27 mouse cellular contexts compared by ENCODE assay signal in genomic region chr5:142759786-142760185, GRCm38 (mm10). TPM values are rescaled to one million over a fixed set of nuclear protein-coding genes. Genes with fewer than 3 reads are reported as not detected.
A peak's percentile ranks its signal among the peaks of the same experiment; 100 is the strongest.
DNase-seq lines count a peak whose midpoint lies in the region; ATAC-seq and TF ChIP-seq lines count a peak whose summit lies in the region.
"Had no signal": no experiment of that assay in that cellular context is flagged by ENCODE, and none has a peak within 500 bp of the region (broad histone marks: within the 10 kb centered on the region; RNA-seq: fewer than 3 reads in every experiment).

No protein-coding gene starts in this region.

- H3K9me3 ChIP-seq in forebrain, embryonic 16.5 days (ENCODE audit: control insufficient read depth, low read length) = no peaks in the 10 kb centered on the region
- H3K9me3 ChIP-seq in forebrain, embryonic 12.5 days = no peaks in the 10 kb centered on the region
- H3K9me3 ChIP-seq in hindbrain, postnatal 0 days (ENCODE audit: low read length) = no peaks in the 10 kb centered on the region
- H3K9me3 ChIP-seq in hindbrain, embryonic 12.5 days (replicated peaks) = no peaks in the 10 kb centered on the region
- no peaks in the 10 kb centered on the region for H3K9me3 ChIP-seq in neural tube, embryonic 13.5 days
- H3K9me3 ChIP-seq in stomach, postnatal 0 days (ENCODE audit: control insufficient read depth, low read length) = no peaks in the 10 kb centered on the region
- H3K9me3 ChIP-seq: heart, embryonic 10.5 days; heart, embryonic 15.5 days; limb, embryonic 13.5 days; lung, embryonic 15.5 days; megakaryocyte, embryonic 14.5 days; midbrain, embryonic 13.5 days had no signal

- H3K36me3 ChIP-seq in forebrain, embryonic 16.5 days (ENCODE audit: control insufficient read depth, insufficient read depth) = peaks cover 31% of the 10 kb centered on the region
- H3K36me3 ChIP-seq in forebrain, embryonic 12.5 days (replicated peaks) = peaks cover 99% of the 10 kb centered on the region
- peaks cover 53% of the 10 kb centered on the region for H3K36me3 ChIP-seq in hindbrain, postnatal 0 days (ENCODE audit: insufficient read depth, low read length)
- H3K36me3 ChIP-seq in hindbrain, embryonic 12.5 days = peaks cover 99% of the 10 kb centered on the region
- peaks cover 100% of the 10 kb centered on the region for H3K36me3 ChIP-seq in neural tube, embryonic 13.5 days
- H3K36me3 ChIP-seq in stomach, postnatal 0 days (ENCODE audit: control insufficient read depth, insufficient read depth, low read length) = peaks cover 43% of the 10 kb centered on the region

- no peak overlapping the region for H3K4me2 ChIP-seq in forebrain, embryonic 16.5 days (ENCODE audit: low read length)
- H3K4me2 ChIP-seq in forebrain, embryonic 12.5 days = no peak overlapping the region
- no peak overlapping the region for H3K4me2 ChIP-seq in hindbrain, postnatal 0 days (ENCODE audit: low read depth, low read length)
- no peak overlapping the region for H3K4me2 ChIP-seq in hindbrain, embryonic 12.5 days (replicated peaks)
- no peak overlapping the region for H3K4me2 ChIP-seq in neural tube, embryonic 13.5 days
- H3K4me2 ChIP-seq in stomach, postnatal 0 days (replicated peaks; ENCODE audit: low read depth) = no peak overlapping the region
- H3K4me2 ChIP-seq: heart, embryonic 15.5 days; limb, embryonic 13.5 days; liver, embryonic 11.5 days; lung, embryonic 15.5 days; midbrain, embryonic 13.5 days had no signal

- DNase-seq in hindbrain, postnatal 0 days (ENCODE audit: low spot score) = peak; percentile 19
- DNase-seq in neural tube, embryonic 10.5 days (ENCODE audit: extremely low spot score, low spot score) = no peak
- no peak for DNase-seq in stomach, postnatal 0 days (ENCODE audit: low spot score)
- DNase-seq: adrenal gland, postnatal 25 days; cerebellum, adult 18-20 months; cerebellum, postnatal 25 days; gastrocnemius, postnatal 14 days; heart, adult 11 months; kidney, adult 9 months; kidney, postnatal 10 days; lung, postnatal 4 days; right cerebral cortex, adult 18-20 months; spleen, adult 18-20 months; thymus, postnatal 4 days had no signal

- TF ChIP-seq CTCF in hindbrain, postnatal 0 days (IDR thresholded peaks at IDR 0.05; ENCODE audit: low read depth) = no peak
- no peak for TF ChIP-seq CTCF in stomach, postnatal 0 days (IDR thresholded peaks at IDR 0.05; ENCODE audit: low read depth)

- H3K27ac ChIP-seq in forebrain, embryonic 16.5 days (ENCODE audit: low read length) = peak overlapping the region; percentile 31; the same call in 1 of the 2 replicates
- no peak overlapping the region for H3K27ac ChIP-seq in forebrain, embryonic 12.5 days
- peak overlapping the region; percentile 81; the same call in 1 of the 2 replicates for H3K27ac ChIP-seq in hindbrain, postnatal 0 days
- H3K27ac ChIP-seq in hindbrain, embryonic 12.5 days = no peak overlapping the region
- peak overlapping the region; percentile 28; the same call in 1 of the 2 replicates for H3K27ac ChIP-seq in neural tube, embryonic 13.5 days (replicated peaks)
- H3K27ac ChIP-seq in stomach, postnatal 0 days (replicated peaks) = no peak overlapping the region
- H3K27ac ChIP-seq: heart, embryonic 10.5 days; heart, embryonic 15.5 days; limb, embryonic 13.5 days; lung, embryonic 15.5 days had no signal

- no peak overlapping the region for H3K4me3 ChIP-seq in forebrain, embryonic 16.5 days (replicated peaks; ENCODE audit: low read length)
- H3K4me3 ChIP-seq in forebrain, embryonic 12.5 days (replicated peaks) = no peak overlapping the region
- H3K4me3 ChIP-seq in hindbrain, postnatal 0 days (ENCODE audit: low read length) = no peak overlapping the region
- H3K4me3 ChIP-seq in hindbrain, embryonic 12.5 days = no peak overlapping the region
- H3K4me3 ChIP-seq in neural tube, embryonic 13.5 days = no peak overlapping the region
- no peak overlapping the region for H3K4me3 ChIP-seq in stomach, postnatal 0 days (ENCODE audit: low read depth, low read length)
- H3K4me3 ChIP-seq: heart, embryonic 10.5 days; heart, embryonic 15.5 days; limb, embryonic 13.5 days; lung, embryonic 15.5 days; megakaryocyte, embryonic 14.5 days; midbrain, embryonic 13.5 days had no signal

- H3K9ac ChIP-seq in forebrain, embryonic 16.5 days (replicated peaks; ENCODE audit: low read depth, low read length) = no peak overlapping the region
- no peak overlapping the region for H3K9ac ChIP-seq in forebrain, embryonic 12.5 days
- H3K9ac ChIP-seq in hindbrain, postnatal 0 days (replicated peaks; ENCODE audit: low read length) = no peak overlapping the region
- H3K9ac ChIP-seq in hindbrain, embryonic 12.5 days = no peak overlapping the region
- H3K9ac ChIP-seq in neural tube, embryonic 13.5 days = no peak overlapping the region
- no peak overlapping the region for H3K9ac ChIP-seq in stomach, postnatal 0 days (ENCODE audit: low read length)
- H3K9ac ChIP-seq: heart, embryonic 15.5 days; limb, embryonic 13.5 days; lung, embryonic 15.5 days; midbrain, embryonic 13.5 days had no signal

- ATAC-seq in forebrain, embryonic 16.5 days = no peak
- ATAC-seq in forebrain, embryonic 12.5 days (ENCODE audit: low FRiP score) = no peak
- ATAC-seq in hindbrain, postnatal 0 days = no peak
- ATAC-seq in hindbrain, embryonic 12.5 days (ENCODE audit: low FRiP score) = no peak
- ATAC-seq in neural tube, embryonic 13.5 days (ENCODE audit: low read depth) = no peak
- ATAC-seq in stomach, postnatal 0 days (ENCODE audit: low FRiP score, low TSS enrichment) = no peak
- ATAC-seq: CD4-positive, CD25-positive, alpha-beta regulatory T cell, adult 4 months; intestine, postnatal 0 days had no signal

- 60% methylated on average over 8 of the region's 8 CpGs for WGBS in forebrain, embryonic 16.5 days
- 95% methylated on average over 8 of the region's 8 CpGs for WGBS in forebrain, embryonic 12.5 days
- 50% methylated on average over 8 of the region's 8 CpGs for WGBS in hindbrain, postnatal 0 days
- 94% methylated on average over 8 of the region's 8 CpGs for WGBS in hindbrain, embryonic 12.5 days
- WGBS in neural tube, embryonic 13.5 days = 90% methylated on average over 8 of the region's 8 CpGs
- 78% methylated on average over 8 of the region's 8 CpGs for WGBS in stomach, postnatal 0 days

- no peaks in the 10 kb centered on the region for H3K27me3 ChIP-seq in forebrain, embryonic 16.5 days (replicated peaks; ENCODE audit: control insufficient read depth, insufficient read depth, low read length)
- H3K27me3 ChIP-seq in forebrain, embryonic 12.5 days = no peaks in the 10 kb centered on the region
- H3K27me3 ChIP-seq in hindbrain, postnatal 0 days (ENCODE audit: insufficient read depth, low read length) = no peaks in the 10 kb centered on the region
- H3K27me3 ChIP-seq in hindbrain, embryonic 12.5 days = no peaks in the 10 kb centered on the region
- H3K27me3 ChIP-seq in neural tube, embryonic 13.5 days = no peaks in the 10 kb centered on the region
- H3K27me3 ChIP-seq in stomach, postnatal 0 days (ENCODE audit: control insufficient read depth, insufficient read depth, low read length) = no peaks in the 10 kb centered on the region
- H3K27me3 ChIP-seq: heart, embryonic 15.5 days; limb, embryonic 13.5 days; lung, embryonic 15.5 days; megakaryocyte, embryonic 14.5 days; midbrain, embryonic 13.5 days had no signal

- peaks cover 39% of the 10 kb centered on the region for H3K4me1 ChIP-seq in forebrain, embryonic 16.5 days (replicated peaks; ENCODE audit: control insufficient read depth, insufficient read depth, low read length)
- 0 out of 2 replicates have a peak, but pooled peaks cover 15% of the 10 kb centered on the region for H3K4me1 ChIP-seq in forebrain, embryonic 12.5 days
- peaks cover 12% of the 10 kb centered on the region for H3K4me1 ChIP-seq in hindbrain, postnatal 0 days (ENCODE audit: insufficient read depth, low read length)
- peaks cover 8% of the 10 kb centered on the region; the same call in 1 of the 2 replicates for H3K4me1 ChIP-seq in hindbrain, embryonic 12.5 days
- H3K4me1 ChIP-seq in neural tube, embryonic 13.5 days (replicated peaks) = peaks cover 27% of the 10 kb centered on the region
- H3K4me1 ChIP-seq in stomach, postnatal 0 days (replicated peaks; ENCODE audit: control insufficient read depth, insufficient read depth) = no peaks in the 10 kb centered on the region
- H3K4me1 ChIP-seq: heart, embryonic 10.5 days; heart, embryonic 15.5 days; limb, embryonic 13.5 days; lung, embryonic 15.5 days had no signal

- TF ChIP-seq EP300 in stomach, postnatal 0 days (optimal IDR thresholded peaks at IDR 0.05) = no peak

RNA-seq across cellular contexts. Expression of gene Tnrc18, which starts 57.7 kb away (rescaled TPM):
- polyA plus RNA-seq in forebrain, embryonic 16.5 days (2015; fragmentation: Nextera tagmentation; extraction: Ambion mirVana) = 34.8 and 40.4 TPM in 2 replicates
- 56.8 and 64.6 TPM in 2 replicates for polyA plus RNA-seq in forebrain, embryonic 12.5 days (2016; fragmentation: Nextera tagmentation; extraction: Ambion mirVana)
- total RNA-seq in hindbrain, postnatal 0 days (2014; rRNA removed) = 134 and 137 TPM in 2 replicates
- polyA plus RNA-seq in hindbrain, postnatal 0 days (2015; fragmentation: Nextera tagmentation; extraction: Ambion mirVana) = 17.0 and 19.9 TPM in 2 replicates
- polyA plus RNA-seq in hindbrain, embryonic 12.5 days (2016; fragmentation: Nextera tagmentation; extraction: Ambion mirVana) = 72.8 and 73.7 TPM in 2 replicates
- polyA plus RNA-seq in neural tube, embryonic 13.5 days (2015; fragmentation: Nextera tagmentation; extraction: Ambion mirVana) = 30.3 and 31.1 TPM in 2 replicates
- 12.0 and 12.5 TPM in 2 replicates for polyA plus RNA-seq in stomach, postnatal 0 days (2015; fragmentation: Nextera tagmentation; extraction: Ambion mirVana)

Comparison
In these comparisons a context has a peak if more than half of its experiments do, and no peak if none do; other contexts are left out.
1. H3K27ac ChIP-seq: peak in forebrain, embryonic 16.5 days (single experiment), hindbrain, postnatal 0 days (single experiment) and neural tube, embryonic 13.5 days (single experiment); none in forebrain, embryonic 12.5 days (single experiment), hindbrain, embryonic 12.5 days (single experiment) and stomach, postnatal 0 days (single experiment).